Mouse (Mus musculus): ENCODE measurements around the gene Cnot10. TPM values are rescaled to one million over a fixed set of nuclear protein-coding genes. Genes with fewer than 3 reads are reported as not detected.

Gene Cnot10
- total and polyA plus RNA-seq, 3 experiments = 49.4 to 67.8 (median 58.3) TPM

DNA sequence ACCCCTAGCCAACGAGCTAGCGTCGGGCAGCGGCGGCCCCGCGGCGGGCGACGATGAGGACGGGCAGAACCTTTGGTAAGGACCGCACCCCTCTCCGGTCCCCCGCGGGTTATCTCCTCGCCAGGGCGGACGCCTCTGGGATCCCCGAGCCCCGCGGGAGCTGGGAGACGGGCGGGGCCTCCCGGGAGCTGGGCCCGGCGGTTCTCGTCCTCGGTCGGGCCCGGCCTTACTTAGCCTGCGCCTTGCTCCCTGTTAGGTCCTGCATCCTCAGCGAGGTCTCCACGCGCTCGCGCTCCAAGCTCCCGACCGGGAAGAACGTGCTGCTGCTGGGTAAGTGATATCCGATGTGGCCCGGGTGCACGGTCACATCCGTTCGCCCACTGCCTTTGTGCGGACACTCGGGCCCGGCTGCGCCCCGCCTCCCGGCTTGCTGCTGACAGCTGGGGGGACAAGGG is 49.0 kb upstream of the Cnot10 start:
- Histone ChIP-seq H3K4me3 (replicated peaks in 1 of 3; ENCODE audit: low read depth in 2 of 3, low read length in 2 of 3, poor library complexity in 1 of 3) (peak overlapping the region; percentile 77 to 99 (median 83)), H3K79me2 (replicated peaks; ENCODE audit: control insufficient read depth, extremely low read depth, insufficient read depth, poor library complexity, severe bottlenecking) (peaks cover 18% of the 10 kb centered on the region), H3K9ac (ENCODE audit: insufficient read depth, low read depth) (peak overlapping the region; percentile 86), H3K4me1 (ENCODE audit: control insufficient read depth in 1 of 2, insufficient read depth in 2 of 2) (peaks cover 5 to 25% of the 10 kb centered on the region in 2 experiments; a peak in 3 of 4 replicates), H3K9me3 (replicated peaks; ENCODE audit: low read length) (no peaks in the 10 kb centered on the region), H3K27me3 (replicated peaks) (no peaks in the 10 kb centered on the region), H3K4me2 (ENCODE audit: insufficient read depth, low read depth, poor library complexity, severe bottlenecking) (peak overlapping the region; percentile 56), H3K36me3 (replicated peaks in 1 of 2; ENCODE audit: control insufficient read depth in 1 of 2, insufficient read depth in 1 of 2, low read length in 1 of 2) (peaks cover 11 to 26% of the 10 kb centered on the region in 2 experiments), H3K27ac (ENCODE audit: insufficient read depth, low read depth) (peak overlapping the region; percentile 49)
- no peak for DNase-seq (ENCODE audit: extremely low read depth)
- in situ Hi-C loops (cut with MboI; ENCODE audit: low pct_ligation_motif_present, low pct_unique_long_range_greater_than_20kb, low sequenced_read_pairs) (no loop called here), dilution Hi-C loops (cut with MboI; ENCODE audit: extremely low pct_ligation_motif_present, extremely low pct_unique_long_range_greater_than_20kb, low sequenced_read_pairs) (no loop called here)
- TF ChIP-seq MXI1 (IDR thresholded peaks at IDR 0.05; ENCODE audit: low read depth, low read length) (peak; percentile 10; the same call in 1 of the 2 replicates), UBTF (IDR thresholded peaks at IDR 0.05; ENCODE audit: low read depth, low read length) (0 out of 2 replicates have a peak, but pooled peaks have one; percentile 32), SMC3 (IDR thresholded peaks at IDR 0.05; ENCODE audit: low read depth, low read length) (no peak)

- TF ChIP-seq MAX (IDR thresholded peaks at IDR 0.05; ENCODE audit: low read length) = 0 out of 2 replicates have a peak, but pooled peaks have one; percentile 3
- TF ChIP-seq BHLHE40 (IDR thresholded peaks at IDR 0.05; ENCODE audit: low read depth, low read length) = peak; percentile 37; the same call in 1 of the 2 replicates
- TF ChIP-seq MEF2A (IDR thresholded peaks at IDR 0.05; ENCODE audit: borderline replicate concordance, low read depth, low read length) = peak; percentile 54; the same call in 1 of the 2 replicates
- TF ChIP-seq TBP (conservative IDR thresholded peaks at IDR 0.05; ENCODE audit: low read depth, low read length) = 0 out of 2 replicates have a peak, but pooled peaks have one; percentile 48
- no peak for TF ChIP-seq MAFK (IDR thresholded peaks at IDR 0.05; ENCODE audit: insufficient replicate concordance, low read length)
- TF ChIP-seq MAZ (IDR thresholded peaks at IDR 0.05; ENCODE audit: low read depth, low read length) = peak; percentile 79; the same call in 1 of the 2 replicates
- TF ChIP-seq ZKSCAN1 (IDR thresholded peaks at IDR 0.05; ENCODE audit: borderline replicate concordance, low read depth, low read length) = no peak
- TF ChIP-seq CHD2 (IDR thresholded peaks at IDR 0.05; ENCODE audit: low read length) = no peak
- peak; percentile 90 for TF ChIP-seq ELF1 (IDR thresholded peaks at IDR 0.05; ENCODE audit: low read depth, low read length)
- no peak for TF ChIP-seq USF1 (IDR thresholded peaks at IDR 0.05; ENCODE audit: low read depth, low read length)
- TF ChIP-seq MYC (IDR thresholded peaks at IDR 0.05; ENCODE audit: low read depth, low read length) = no peak
- peak; percentile 96 for TF ChIP-seq NELFE (IDR thresholded peaks at IDR 0.05; ENCODE audit: low read depth, low read length)
- TF ChIP-seq UBTF (IDR thresholded peaks at IDR 0.05; ENCODE audit: low read depth, low read length) = no peak; the same call in 1 of the 2 replicates
- TF ChIP-seq MXI1 (IDR thresholded peaks at IDR 0.05; ENCODE audit: low read depth, low read length) = peak; percentile 45; the same call in 1 of the 2 replicates
- peak; percentile 90 for TF ChIP-seq POLR2A (IDR thresholded peaks at IDR 0.05; ENCODE audit: low read depth, low read length)
- TF ChIP-seq NRF1 (IDR thresholded peaks at IDR 0.05; ENCODE audit: low read depth, low read length) = peak; percentile 98
- no peak for TF ChIP-seq USF2 (conservative IDR thresholded peaks at IDR 0.05; ENCODE audit: low read depth, low read length)
- peak; percentile 44; the same call in 1 of the 2 replicates for TF ChIP-seq ZMIZ1 (IDR thresholded peaks at IDR 0.05; ENCODE audit: low read depth, low read length)
- TF ChIP-seq SIN3A (IDR thresholded peaks at IDR 0.05; ENCODE audit: low read length) = no peak; the same call in 1 of the 2 replicates
- TF ChIP-seq HCFC1 (IDR thresholded peaks at IDR 0.05; ENCODE audit: low read depth, low read length) = peak; percentile 48
- TF ChIP-seq SMC3 (IDR thresholded peaks at IDR 0.05; ENCODE audit: low read depth, low read length) = no peak
- TF ChIP-seq TCF12 (IDR thresholded peaks at IDR 0.05; ENCODE audit: low read depth, low read length) = peak; percentile 76
- TF ChIP-seq POLR2AphosphoS2 (IDR thresholded peaks at IDR 0.05; ENCODE audit: low read depth, low read length) = peak; percentile 52; the same call in 1 of the 2 replicates
- Histone ChIP-seq H3K36me3 (replicated peaks in 1 of 2; ENCODE audit: control insufficient read depth in 1 of 2, insufficient read depth in 1 of 2, low read length in 1 of 2) (peaks cover 7 to 21% of the 10 kb centered on the region in 2 experiments), H3K79me2 (replicated peaks; ENCODE audit: control insufficient read depth, extremely low read depth, insufficient read depth, poor library complexity, severe bottlenecking) (peaks cover 15% of the 10 kb centered on the region), H3K4me3 (replicated peaks in 1 of 3; ENCODE audit: low read depth in 2 of 3, low read length in 2 of 3, poor library complexity in 1 of 3) (peak within 1 kb of the TSS; percentile 82 to 99 (median 83)), H3K4me2 (ENCODE audit: insufficient read depth, low read depth, poor library complexity, severe bottlenecking) (peak within 1 kb of the TSS; percentile 94), H3K9ac (ENCODE audit: insufficient read depth, low read depth) (peak within 1 kb of the TSS; percentile 86), H3K9me3 (replicated peaks; ENCODE audit: low read length) (no peaks in the 10 kb centered on the region), H3K27me3 (replicated peaks) (no peaks in the 10 kb centered on the region), H3K4me1 (ENCODE audit: control insufficient read depth in 1 of 2, insufficient read depth in 2 of 2) (peaks cover 5 to 25% of the 10 kb centered on the region in 2 experiments; a peak in 3 of 4 replicates), H3K27ac (ENCODE audit: insufficient read depth, low read depth) (peak within 1 kb of the TSS; percentile 49)
- DNase-seq (ENCODE audit: extremely low read depth) = peak; percentile 93
- dilution Hi-C loops (cut with MboI; ENCODE audit: extremely low pct_ligation_motif_present, extremely low pct_unique_long_range_greater_than_20kb, low sequenced_read_pairs) (no loop called here), in situ Hi-C loops (cut with MboI; ENCODE audit: low pct_ligation_motif_present, low pct_unique_long_range_greater_than_20kb, low sequenced_read_pairs) (no loop called here)
These were observed 48.4 kb upstream of the Cnot10 start, which contains the start of gene Dync1li1 for GRCm38 (mm10) chr9:114688252-114688952. Gene Dync1li1, plus strand, starts transcription at chr9:114688790.

Data from CH12.LX (cell line).